Mouse (Mus musculus): ENCODE results near the gene Slc38a9. TPM values are rescaled to one million over a fixed set of nuclear protein-coding genes. Genes with fewer than 3 reads are reported as not detected.

The Slc38a9 gene
- total RNA-seq, 2 experiments from 2014 or later: 227 to 281 TPM

GRCm38 (mm10) chr13:112760538-112760881 lies 100.0 kb downstream of the Slc38a9 start:
- no peak for ATAC-seq (replicated peaks; ENCODE audit: low FRiP score, poor library complexity, severe bottlenecking)

- ATAC-seq (replicated peaks; ENCODE audit: low FRiP score, poor library complexity, severe bottlenecking): no peak
Measured at GRCm38 (mm10) chr13:112761787-112762186, 101.2 kb downstream of the Slc38a9 start.

GRCm38 (mm10) chr13:112762548-112762947 lies 102.0 kb downstream of the Slc38a9 start:
- no peak for ATAC-seq (replicated peaks; ENCODE audit: low FRiP score, poor library complexity, severe bottlenecking)

GRCm38 (mm10) chr13:112763531-112764091 lies 103.1 kb downstream of the Slc38a9 start:
- peak; percentile 74 for ATAC-seq (replicated peaks; ENCODE audit: low FRiP score, poor library complexity, severe bottlenecking)

- ATAC-seq (replicated peaks; ENCODE audit: low FRiP score, poor library complexity, severe bottlenecking): no peak
Measured at GRCm38 (mm10) chr13:112764556-112764955, 104.0 kb downstream of the Slc38a9 start.

GRCm38 (mm10) chr13:112765654-112766053 lies 105.1 kb downstream of the Slc38a9 start:
- ATAC-seq (replicated peaks; ENCODE audit: low FRiP score, poor library complexity, severe bottlenecking): 0 out of 2 replicates have a peak, but pooled peaks have one; percentile 33

GRCm38 (mm10) chr13:112770528-112771328 lies 110.2 kb downstream of the Slc38a9 start:
- 0 out of 2 replicates have a peak, but pooled peaks have one; percentile 22 for ATAC-seq (replicated peaks; ENCODE audit: low FRiP score, poor library complexity, severe bottlenecking)

- no peak for ATAC-seq (replicated peaks; ENCODE audit: low FRiP score, poor library complexity, severe bottlenecking)
Measured at GRCm38 (mm10) chr13:112771447-112772208, 111.1 kb downstream of the Slc38a9 start.

- no peak for ATAC-seq (replicated peaks; ENCODE audit: low FRiP score, poor library complexity, severe bottlenecking)
Measured at GRCm38 (mm10) chr13:112772252-112772651, 111.7 kb downstream of the Slc38a9 start.

- ATAC-seq (replicated peaks; ENCODE audit: low FRiP score, poor library complexity, severe bottlenecking): no peak
Measured at GRCm38 (mm10) chr13:112772861-112773260, 112.3 kb downstream of the Slc38a9 start.

- no peak for ATAC-seq (replicated peaks; ENCODE audit: low FRiP score, poor library complexity, severe bottlenecking)
Measured at GRCm38 (mm10) chr13:112773991-112774675, 113.6 kb downstream of the Slc38a9 start.

GRCm38 (mm10) chr13:112775856-112776255 lies 115.3 kb downstream of the Slc38a9 start:
- no peak for ATAC-seq (replicated peaks; ENCODE audit: low FRiP score, poor library complexity, severe bottlenecking)

GRCm38 (mm10) chr13:112778407-112778806 lies 117.9 kb downstream of the Slc38a9 start:
- no peak for ATAC-seq (replicated peaks; ENCODE audit: low FRiP score, poor library complexity, severe bottlenecking)

- no peak for ATAC-seq (replicated peaks; ENCODE audit: low FRiP score, poor library complexity, severe bottlenecking)
Measured at GRCm38 (mm10) chr13:112785305-112785704, 124.8 kb downstream of the Slc38a9 start.

- ATAC-seq (replicated peaks; ENCODE audit: low FRiP score, poor library complexity, severe bottlenecking): no peak
Measured at GRCm38 (mm10) chr13:112786142-112786541, 125.6 kb downstream of the Slc38a9 start.

- no peak for ATAC-seq (replicated peaks; ENCODE audit: low FRiP score, poor library complexity, severe bottlenecking)
Measured at GRCm38 (mm10) chr13:112786942-112787533, 126.5 kb downstream of the Slc38a9 start.
